Mouse (Mus musculus) ZHBTc4 (cell line): ENCODE measurements around the gene Mef2c.

ENCODE experiments used
- DNase-seq: peaks from one replicate; pipeline ENCODE4 v3.0.0-alpha.2; 2011; ENCODE audit warnings: low read depth, low spot score

Mef2c gene

DNA sequence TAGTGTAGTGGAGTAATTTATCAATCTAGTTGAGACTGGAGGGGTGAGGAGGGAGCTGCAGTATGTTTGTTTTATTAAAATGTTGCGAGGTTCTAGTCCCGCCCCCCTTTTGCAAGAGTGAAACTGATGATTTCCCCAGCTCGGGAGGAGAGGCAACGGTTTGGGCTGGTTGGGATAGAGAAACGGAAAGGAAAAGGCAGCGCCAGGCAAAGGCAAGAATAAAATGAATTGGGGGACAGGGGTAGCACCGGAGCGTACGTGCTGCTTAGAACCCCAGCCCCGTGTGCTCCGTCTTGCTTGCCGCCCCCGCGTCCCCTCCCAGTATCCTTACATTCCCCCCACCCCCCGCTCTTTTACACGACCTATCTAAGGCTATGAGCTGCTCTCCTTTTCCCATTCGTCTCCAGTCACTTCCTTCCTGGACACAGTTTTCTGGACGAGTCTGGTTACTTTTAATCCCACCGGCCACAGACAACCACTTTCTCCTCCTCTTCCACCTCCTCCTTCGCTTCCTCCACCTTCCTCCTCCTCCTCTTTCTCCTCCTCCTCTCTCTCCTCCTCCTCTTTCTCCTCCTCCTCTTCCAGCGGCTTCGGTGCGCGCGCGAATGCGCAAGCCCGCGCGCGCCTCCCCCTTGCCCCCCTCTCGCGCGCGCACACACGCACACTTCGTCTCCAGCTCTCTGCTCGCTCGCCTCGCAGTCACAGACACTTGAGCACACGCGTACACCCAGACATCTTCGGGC lies 20.5 kb downstream of the Mef2c start:
- peak; percentile 50 for DNase-seq

DNA sequence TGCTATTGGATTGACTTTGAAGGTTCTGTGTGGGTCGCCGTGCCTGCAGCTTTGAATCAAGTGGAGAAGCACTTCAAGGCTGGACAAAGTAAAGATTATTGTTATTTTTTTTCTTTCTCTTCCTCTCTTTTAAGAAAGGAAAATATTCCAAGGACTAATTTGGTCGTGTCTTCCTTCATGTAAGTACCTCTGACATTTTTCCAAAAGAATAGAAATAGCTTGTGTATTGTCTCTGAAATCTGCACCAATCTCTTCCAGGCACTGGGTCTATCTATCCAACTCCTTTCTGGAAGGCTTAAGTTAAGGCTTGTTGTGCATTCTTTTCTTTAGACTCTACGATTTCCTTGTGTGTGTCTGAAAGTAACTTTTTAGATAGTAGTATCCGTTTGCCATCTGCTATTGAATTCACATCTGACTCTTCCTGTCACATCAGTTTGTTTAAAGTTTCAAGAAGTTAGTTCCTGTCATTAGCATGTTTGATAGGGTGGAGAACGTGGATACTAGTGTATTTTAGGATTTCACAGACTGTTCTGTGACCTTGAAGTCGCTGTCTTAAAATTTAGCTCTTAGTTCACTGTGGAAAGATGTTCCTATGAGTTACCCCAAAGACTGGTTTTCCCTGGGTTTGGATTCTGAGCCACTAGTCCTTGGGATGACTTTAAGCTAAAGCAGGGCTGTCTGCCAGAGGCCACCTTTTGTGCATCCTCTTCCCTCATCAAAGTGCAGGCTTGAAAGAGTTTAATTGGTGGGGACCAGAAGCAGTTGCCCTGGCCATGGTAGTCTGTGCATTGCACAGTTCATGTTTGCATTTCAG lies 21.3 kb downstream of the Mef2c start:
- no peak for DNase-seq

DNA sequence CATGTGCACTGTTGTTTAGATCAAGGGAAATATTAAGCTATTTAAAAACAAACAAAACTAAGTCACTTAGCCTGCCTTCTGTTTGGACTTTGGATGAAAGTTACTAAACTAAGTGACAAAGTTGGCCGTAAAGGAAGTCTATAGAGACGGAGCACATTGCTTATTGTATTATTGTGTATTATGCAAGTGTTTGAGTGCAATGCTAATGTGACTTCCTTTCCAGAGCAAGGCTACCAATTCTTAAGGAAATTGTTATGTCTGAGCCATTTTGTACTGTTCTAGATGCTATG lies 21.8 kb downstream of the Mef2c start:
- DNase-seq, result no peak

DNA sequence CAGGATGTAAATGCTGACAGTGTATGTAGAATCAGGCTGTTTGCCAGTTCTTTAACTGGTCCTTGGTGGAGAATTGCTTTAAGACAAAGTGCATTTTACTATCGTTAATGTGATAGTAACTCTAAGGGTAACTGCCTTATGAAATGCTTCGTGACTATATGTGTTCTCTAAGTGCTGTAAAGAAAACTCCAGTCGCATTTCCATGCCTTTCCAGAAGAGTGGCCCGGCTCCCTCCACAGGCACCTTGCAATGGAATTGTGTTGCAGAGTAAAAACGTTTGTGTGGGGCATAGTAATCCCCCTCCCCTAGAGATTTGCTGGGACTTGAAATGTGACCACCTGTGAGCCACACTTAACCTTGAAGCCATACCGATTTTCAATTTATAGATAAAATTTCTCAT lies 22.2 kb downstream of the Mef2c start:
- no peak for DNase-seq

DNA sequence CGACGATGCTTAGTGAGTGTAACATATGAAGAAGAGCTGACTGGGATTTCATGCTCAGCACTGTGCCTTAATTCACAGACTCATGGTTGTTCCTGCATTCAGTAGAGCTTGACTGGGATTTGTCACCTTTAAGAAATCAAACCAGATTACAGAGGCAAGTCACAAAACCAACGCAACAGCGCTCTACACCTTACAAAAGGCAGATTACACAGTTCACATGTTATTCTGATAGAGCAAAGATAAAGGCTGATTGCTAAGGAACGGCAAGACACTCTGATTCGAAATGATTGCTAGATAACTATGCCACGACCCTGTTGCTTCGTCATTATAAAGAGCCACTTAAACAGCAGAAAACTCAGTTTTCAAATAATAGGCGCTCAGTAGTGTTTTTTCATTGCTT lies 24.1 kb downstream of the Mef2c start:
- no peak for DNase-seq

DNA sequence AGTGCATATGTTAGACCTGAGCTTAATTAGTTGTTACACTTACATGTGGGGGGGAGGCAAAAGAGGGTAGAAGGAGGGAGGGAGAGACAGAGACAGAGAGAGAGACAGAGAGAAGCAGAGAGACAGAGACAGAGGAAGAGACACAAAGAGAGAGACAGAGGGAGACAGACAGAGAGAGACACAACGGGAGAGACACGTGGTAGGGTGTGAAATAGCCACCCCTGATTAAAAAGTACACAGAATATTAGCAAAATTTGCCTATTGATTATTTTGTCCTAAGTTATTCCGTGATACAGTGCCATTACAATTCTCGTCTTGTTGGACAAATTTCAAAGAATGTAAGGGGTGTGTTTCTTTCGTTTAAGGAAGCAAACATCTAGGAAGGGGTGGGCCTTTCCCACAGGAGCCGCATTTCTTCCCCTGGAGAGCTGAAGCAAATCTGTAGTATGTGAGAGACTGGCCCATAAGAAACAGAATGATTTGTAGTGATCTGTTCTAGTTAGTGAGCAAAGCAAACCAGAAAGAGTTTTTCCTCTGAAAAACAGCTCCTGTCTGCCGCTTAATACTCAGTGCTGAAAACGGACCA lies 26.0 kb downstream of the Mef2c start:
- no peak for DNase-seq

DNA sequence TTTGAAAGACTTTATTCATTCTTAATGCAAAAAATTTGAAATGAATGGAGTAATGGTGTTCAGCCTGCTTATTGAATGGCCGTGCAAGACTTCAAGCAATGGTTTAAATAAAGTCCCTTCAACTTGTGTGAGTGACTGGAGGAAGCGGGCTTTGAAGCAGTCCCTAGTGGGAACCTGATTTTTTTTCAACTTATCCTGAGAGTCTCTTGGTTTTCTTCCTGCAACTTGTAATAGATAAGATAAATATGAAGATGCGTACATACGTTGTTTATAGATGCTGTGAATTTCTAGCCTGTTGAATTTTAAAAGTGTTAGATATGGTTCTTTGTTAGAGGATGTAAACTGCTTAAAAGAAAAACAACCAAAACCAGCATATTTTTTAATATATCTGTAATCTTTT lies 27.1 kb downstream of the Mef2c start:
- DNase-seq, result no peak

DNA sequence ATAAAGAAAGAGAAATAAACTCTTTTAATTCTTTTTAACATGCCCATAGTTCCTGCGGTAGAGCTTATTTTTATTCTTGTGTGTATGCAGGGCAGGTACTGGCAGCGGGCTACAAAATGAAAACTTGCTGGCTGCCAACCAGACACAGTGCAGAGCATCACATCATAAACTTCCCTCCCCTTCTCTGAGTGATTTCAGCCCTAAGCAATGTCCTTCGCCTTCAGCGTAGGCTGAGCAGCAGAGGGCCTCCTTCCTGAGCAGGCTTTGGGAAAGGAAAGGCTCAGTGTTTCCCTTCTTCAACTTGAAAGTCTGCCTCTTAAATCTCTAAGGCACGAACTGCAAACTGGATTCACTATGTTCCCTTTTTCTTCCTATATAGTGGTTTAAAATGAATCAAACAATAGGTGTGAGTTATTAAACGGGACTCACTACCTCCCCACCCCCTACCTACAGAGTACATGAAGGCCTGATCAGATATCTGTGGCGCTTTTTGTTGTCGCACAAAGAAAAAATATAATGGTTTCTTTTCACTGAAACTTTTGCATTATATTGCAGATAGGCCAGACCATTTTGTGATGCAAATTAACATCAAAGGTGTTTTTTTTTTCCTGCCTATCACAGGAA lies 28.2 kb downstream of the Mef2c start:
- no peak for DNase-seq

DNA sequence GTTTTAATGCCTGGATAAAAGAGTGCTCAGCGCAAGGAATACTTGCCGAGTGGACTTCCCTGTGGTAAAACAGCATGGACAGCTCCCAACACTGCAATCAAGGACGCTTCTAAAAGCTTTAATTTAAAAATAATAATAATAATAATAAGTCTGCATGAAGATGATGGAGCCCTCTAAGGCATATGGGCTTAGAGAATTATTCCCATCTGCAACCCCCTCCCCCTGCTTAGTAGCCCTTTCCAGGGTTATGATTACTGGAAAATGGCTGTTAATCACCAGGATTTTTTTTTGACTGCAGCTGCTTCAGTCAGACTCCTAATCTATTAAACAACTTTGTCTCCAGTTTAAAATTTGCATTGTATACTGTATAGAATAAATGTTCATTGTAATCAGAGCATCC lies 32.5 kb downstream of the Mef2c start:
- DNase-seq, result no peak

DNA sequence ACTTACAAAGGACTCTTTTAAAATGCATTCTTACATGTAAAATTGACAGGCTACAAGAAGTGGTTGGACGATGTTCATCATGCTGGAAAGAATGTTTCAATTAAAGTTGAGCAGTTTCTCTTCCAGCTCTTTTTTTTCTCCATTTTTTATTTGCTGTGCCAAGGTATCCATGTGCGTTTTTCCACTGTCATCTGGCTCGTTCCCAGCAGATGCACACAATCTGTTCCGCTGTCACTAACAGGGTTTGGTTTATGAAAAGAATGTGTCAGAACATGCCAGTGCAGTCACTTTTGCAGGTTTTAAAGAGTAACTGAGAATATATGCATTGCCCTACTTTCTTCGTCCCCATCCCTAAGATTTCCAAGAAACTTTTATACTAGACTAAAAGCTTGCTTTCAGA lies 33.3 kb downstream of the Mef2c start:
- no peak for DNase-seq

DNA sequence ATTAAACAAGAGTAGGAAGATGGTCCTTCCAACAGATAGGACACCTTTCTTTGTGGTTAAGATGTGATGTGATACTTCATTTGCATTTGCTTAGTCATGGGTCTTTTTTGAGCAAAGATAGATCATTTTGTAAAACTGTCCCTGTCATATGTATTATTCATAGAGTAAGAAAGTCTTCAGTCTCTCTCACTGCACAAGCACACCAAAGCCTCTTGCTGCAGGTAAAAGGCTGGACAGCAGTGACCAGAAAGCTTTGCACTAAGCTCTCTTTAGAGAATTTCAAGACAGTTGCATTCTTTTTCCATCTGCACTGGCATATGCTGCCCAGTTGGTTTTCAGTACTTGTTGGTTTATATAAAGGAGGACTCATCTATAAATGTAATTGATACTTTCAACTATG lies 36.1 kb downstream of the Mef2c start:
- DNase-seq, result no peak

DNA sequence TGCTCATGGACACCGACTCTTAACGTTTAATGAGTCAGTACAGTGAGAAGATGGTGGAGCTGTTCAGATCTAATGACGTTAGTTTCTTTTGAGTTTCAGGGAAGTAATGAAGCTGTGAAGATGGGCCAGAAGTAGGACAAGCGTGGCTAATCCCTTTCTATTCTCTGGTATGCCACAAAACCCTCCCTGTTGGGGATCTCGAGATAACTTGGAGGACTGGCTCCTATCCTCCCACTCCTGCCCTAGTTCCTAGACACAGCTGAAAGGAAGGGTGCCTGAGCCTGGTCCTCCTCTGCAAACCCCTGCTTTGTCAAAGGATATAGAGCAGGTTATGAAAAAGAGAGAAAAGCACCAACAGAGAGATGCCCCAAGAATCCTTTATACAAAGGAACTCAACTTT lies 38.8 kb downstream of the Mef2c start:
- DNase-seq, result no peak

DNA sequence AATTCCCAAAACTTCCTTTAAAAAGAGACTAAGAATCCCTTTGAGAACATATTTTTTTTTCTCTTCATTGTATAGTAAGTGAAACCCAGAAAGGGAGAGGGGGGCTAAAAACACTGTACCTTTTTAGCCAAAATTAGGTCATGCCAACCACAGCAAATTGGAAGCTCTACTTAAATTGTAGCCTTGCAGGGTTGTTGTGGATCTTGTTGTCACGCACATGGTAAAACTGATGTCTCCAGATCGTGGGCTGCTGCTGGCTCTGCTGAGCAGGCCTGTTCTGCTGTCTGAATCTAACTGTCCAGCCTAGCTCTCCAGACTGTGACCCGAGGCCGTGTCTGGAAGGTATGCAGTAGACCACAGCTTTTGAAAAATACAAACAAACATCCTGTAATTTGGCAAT lies 40.9 kb downstream of the Mef2c start:
- DNase-seq, result no peak

DNA sequence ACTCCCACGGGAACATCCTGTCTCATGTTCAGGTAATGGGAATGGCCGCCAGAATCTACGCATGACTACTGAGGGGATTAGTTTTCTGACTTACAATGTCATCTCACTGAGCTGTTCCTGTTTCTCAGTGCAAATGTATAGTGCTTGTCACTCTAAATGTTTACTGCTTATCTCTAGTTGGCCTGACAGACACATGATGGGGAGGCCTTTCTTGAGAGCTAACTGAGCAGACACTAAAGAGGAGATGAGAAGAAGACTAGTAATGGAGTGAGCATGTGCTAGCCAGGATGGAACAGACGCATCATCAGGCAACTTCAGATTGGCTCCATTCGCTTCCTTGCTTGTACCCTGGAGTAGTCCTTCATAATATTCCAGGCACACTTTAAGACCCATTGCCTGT lies 43.0 kb downstream of the Mef2c start:
- no peak for DNase-seq

DNA sequence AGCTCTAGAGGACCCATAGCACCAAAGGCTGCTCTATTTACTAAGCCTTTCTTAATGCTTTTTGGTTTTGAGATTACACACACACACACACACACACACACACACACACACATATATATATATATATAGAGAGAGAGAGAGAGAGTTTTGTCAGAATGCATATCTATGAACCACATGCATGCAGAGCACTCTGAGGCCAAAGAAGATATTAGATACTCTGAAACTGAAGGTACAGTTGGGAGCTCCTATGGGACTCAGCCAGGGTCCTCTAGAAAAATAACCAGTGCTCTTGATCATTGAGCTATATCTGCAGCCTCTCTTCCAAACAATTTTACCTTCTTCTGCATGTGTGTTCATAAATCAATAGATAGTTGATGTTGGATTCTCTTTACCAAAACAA lies 47.4 kb downstream of the Mef2c start:
- DNase-seq, result no peak

DNA sequence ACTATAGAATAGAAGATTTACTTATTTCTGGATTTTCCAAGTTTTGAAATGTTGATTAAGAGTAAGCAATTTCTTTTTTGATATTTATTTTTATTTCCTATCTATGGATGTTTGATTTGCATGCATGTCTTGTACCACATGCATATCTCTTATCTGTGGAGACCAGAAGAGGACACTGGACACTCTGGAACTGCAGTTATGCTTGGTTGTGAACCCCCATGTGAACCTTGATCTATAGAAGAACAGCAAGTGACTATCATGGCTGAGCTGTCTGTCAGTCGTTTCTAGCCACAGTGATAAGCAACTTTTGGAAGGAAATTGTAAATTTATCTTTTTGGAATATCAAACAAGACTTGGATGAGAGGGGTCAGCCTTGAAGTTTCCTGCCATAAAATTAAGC lies 48.2 kb downstream of the Mef2c start:
- DNase-seq, result no peak

DNA sequence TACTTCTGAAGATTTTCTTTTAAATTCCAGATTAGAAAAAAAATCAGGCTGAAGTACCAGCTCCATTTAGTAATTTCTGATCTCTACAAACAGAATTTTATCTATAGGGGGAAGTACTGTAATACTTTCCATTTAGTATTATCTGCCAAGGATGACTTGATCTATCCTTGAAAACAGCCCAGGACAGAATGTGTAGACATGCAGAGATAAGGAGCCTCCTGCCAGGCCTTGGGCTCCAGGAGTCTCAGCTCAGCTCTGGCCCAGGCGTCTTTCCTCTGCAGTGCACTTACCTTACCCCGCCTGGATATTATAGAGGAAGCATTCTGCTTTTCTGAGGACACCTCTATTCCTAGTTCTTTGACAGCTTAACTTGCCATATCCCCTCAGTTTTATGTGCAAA lies 59.4 kb downstream of the Mef2c start:
- no peak for DNase-seq

DNA sequence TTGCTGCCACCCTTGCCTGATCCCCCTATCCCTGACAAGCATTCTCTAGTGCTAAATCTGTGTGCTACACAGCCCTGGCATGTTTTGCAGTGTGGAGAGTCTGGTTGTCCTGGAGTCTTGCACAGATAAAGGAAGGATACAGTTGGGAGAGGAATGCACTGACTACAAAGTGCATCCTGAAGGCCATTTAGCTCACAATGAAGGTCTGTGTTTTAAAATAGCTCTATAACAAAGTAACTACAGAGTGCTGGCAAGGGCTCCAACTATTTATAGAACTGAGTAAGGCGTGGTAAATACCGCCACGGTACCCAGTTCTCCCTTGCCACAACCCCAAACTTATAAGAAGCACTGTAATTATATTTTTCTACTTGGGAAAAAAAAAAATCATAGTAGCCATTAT lies 61.9 kb downstream of the Mef2c start:
- DNase-seq, result no peak

DNA sequence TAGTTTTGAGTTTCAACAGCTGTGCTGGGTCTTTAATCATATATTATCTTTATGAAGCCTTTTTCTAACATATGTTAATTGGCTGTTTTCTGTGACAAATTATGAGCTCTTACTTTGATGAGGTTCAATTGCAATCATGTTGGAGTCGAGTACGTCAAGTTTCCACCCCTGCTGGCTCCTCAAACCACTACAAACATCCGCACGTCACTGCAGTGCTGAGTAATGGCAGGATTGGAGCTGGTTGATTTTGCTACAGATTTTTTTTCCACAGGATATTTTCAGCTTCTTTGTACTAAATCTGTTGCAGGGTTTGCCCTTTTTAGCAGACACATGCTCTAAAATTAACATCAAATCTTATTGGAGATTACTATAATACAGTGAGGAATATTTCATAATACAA lies 62.3 kb downstream of the Mef2c start:
- DNase-seq, result no peak

DNA sequence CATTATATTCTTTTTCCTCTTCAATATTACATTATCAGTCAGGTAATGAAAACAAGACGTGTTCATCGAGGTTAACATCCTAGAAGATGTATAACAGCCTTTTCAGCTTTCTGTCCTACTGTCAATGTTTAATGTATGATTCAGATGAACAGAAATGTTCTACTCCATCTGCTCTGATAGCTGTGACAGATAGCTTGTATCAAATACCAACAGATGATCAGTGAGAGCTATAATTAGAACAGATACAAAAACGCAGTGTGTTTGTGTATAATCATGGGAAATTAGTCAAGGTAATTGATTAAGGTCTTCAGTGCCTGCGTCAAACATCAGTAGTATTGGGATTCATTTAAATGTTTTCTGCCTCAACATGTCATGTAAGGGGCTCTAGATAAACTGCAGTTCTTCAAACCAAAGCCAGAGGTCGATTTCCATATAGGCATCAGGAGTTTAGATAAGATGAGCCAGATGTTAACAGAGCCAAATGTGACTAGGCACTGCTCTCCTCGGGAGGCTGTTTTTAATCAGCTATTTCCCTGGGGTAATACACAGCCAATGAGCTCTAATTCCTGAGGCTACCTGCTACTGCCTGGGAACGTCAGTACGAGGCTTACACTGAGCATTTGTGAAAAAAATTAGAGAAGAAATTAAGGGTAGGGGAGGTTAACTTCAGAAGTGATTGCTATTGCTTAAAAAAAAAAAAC lies 63.1 kb downstream of the Mef2c start:
- DNase-seq, result no peak

DNA sequence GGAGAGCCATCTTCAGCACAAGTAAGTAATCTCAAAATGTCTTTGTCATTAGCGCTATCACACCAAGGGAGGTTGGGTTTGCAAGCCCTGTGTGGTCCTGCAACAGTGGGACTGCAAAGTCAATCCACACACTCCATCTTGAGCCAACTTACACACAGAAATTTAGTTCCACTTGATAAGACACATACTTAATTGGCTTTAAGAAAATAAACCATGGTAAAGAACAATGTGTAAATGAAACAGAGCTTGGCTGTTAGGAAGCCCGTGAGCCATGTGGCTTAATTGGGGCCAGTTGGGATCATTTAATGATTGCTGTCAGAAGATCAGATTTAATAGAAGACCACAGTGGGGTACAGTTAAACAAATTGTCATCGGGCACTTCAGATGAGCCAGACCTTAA lies 63.8 kb downstream of the Mef2c start:
- DNase-seq, result no peak

DNA sequence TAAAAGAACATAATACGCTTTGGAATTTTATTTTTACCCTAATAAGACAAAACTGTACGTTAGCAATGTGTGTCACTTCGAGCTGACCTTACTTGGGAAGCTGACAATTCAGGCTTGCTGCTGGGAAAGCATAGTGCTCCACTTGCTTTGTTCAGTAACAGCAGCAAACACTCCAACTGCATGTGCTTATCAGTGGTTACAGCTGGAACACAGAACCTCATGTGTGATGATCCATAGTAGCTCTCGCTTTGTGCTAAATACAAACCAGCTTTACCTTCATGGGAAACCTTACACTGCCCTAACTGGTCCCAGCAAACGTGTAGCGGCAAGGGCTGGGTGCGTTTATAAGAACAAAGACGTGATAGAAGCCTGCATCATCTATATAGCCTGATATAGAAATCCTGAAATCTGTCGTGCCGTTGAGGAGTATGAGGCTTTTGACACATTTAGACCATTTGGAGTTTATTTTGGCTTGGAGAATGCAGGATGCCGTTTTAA lies 65.0 kb downstream of the Mef2c start:
- no peak for DNase-seq
